8 mouse cellular contexts compared by ENCODE assay signal in the genomic region with DNA sequence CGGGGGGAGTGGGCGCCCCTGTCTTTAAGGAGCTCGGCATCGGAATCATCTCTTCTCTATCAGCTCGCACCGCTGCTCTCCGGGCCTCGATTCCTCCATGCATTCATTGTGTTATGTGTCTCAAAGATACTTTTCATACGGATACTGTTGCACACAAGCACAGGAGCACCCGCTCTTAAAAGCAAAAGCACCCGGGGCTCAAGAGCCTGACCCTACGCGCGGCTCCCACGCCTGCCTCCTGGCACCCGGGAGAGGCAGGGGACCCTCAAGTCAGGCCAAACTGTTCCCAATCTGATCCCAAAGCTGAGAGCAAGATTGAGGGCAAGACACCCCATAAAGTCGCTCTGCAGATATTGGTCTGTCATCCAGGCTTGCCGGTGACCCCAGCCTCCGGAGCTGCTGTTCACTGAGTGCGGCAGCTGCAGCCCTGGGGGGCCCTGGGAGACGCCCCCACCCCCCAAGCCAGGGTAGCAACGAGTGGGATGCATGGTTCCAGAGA. TPM values are rescaled to one million over a fixed set of nuclear protein-coding genes. Genes with fewer than 3 reads are reported as not detected.
DNase-seq lines count a peak whose midpoint lies in the region; ATAC-seq lines count a peak whose summit lies in the region.

No protein-coding gene starts in this region.

- no peaks in the 10 kb centered on the region for H3K27me3 ChIP-seq in heart, embryonic 14.5 days (ENCODE audit: control insufficient read depth, insufficient read depth, low read length)
- no peaks in the 10 kb centered on the region for H3K27me3 ChIP-seq in midbrain, embryonic 12.5 days

- peak overlapping the region; percentile 50 to 97 for H3K4me3 ChIP-seq in heart, embryonic 14.5 days (ENCODE audit: control insufficient read depth in 1 of 2, insufficient read depth in 1 of 2, low read depth in 1 of 2, low read length in 2 of 2)
- peak overlapping the region; percentile 78 for H3K4me3 ChIP-seq in midbrain, embryonic 12.5 days

- H3K4me1 ChIP-seq in heart, embryonic 14.5 days (ENCODE audit: control insufficient read depth in 2 of 2, insufficient read depth in 2 of 2, low read length in 2 of 2), result peaks cover 14 to 27% of the 10 kb centered on the region in 2 experiments
- peaks cover 34% of the 10 kb centered on the region for H3K4me1 ChIP-seq in midbrain, embryonic 12.5 days

- H3K9me3 ChIP-seq in heart, embryonic 14.5 days (ENCODE audit: control insufficient read depth, low read length), result no peaks in the 10 kb centered on the region
- no peaks in the 10 kb centered on the region for H3K9me3 ChIP-seq in midbrain, embryonic 12.5 days

- WGBS in heart, embryonic 14.5 days, result 2% methylated on average over 22 of the region's 22 CpGs
- WGBS in midbrain, embryonic 12.5 days, result 1% methylated on average over 22 of the region's 22 CpGs

- H3K36me3 ChIP-seq in heart, embryonic 14.5 days (ENCODE audit: control insufficient read depth, insufficient read depth, low read length), result no peaks in the 10 kb centered on the region
- H3K36me3 ChIP-seq in midbrain, embryonic 12.5 days, result no peaks in the 10 kb centered on the region

- H3K9ac ChIP-seq in heart, embryonic 14.5 days (ENCODE audit: low read length), result peak overlapping the region; percentile 96
- peak overlapping the region; percentile 62 for H3K9ac ChIP-seq in midbrain, embryonic 12.5 days (replicated peaks)

- ATAC-seq in heart, embryonic 14.5 days (ENCODE audit: insufficient number of reproducible peaks, insufficient read depth, low FRiP score, low read depth), result no peak
- peak; percentile 7; the same call in 1 of the 2 replicates for ATAC-seq in midbrain, embryonic 12.5 days (ENCODE audit: low FRiP score, low read depth)

- peak overlapping the region; percentile 73 to 87 for H3K27ac ChIP-seq in heart, embryonic 14.5 days (replicated peaks in 1 of 2; ENCODE audit: control insufficient read depth in 1 of 2, insufficient read depth in 1 of 2, low read depth in 2 of 2, low read length in 2 of 2)
- peak overlapping the region; percentile 85 for H3K27ac ChIP-seq in midbrain, embryonic 12.5 days (replicated peaks)

- DNase-seq in layer of hippocampus, adult 11-12 months (ENCODE audit: low spot score), result peak; percentile 15
- DNase-seq in layer of hippocampus, adult 9-10 months (ENCODE audit: low spot score), result no peak
- DNase-seq in cerebellum, adult 18-20 months, result peak; percentile 26 to 52
- peak; percentile 15 for DNase-seq in kidney, postnatal 14 days
- DNase-seq in thymus, postnatal 36 days, result peak; percentile 11 to 35
- DNase-seq in gastrocnemius, adult 8-10 months (ENCODE audit: low spot score in 2 of 2), result no peak

- peak overlapping the region; percentile 98 for H3K4me2 ChIP-seq in heart, embryonic 14.5 days (ENCODE audit: low read length)
- H3K4me2 ChIP-seq in midbrain, embryonic 12.5 days (replicated peaks), result peak overlapping the region; percentile 87

RNA-seq across cellular contexts. Expression of gene Stx16, which starts 1.0 kb away (rescaled TPM):
- polyA plus RNA-seq in heart, embryonic 14.5 days (2014; fragmentation: Nextera tagmentation; extraction: Ambion mirVana), result 6.9 and 7.9 TPM in 2 replicates
- 12.3 and 13.8 TPM in 2 replicates for polyA plus RNA-seq in midbrain, embryonic 12.5 days (2016; fragmentation: Nextera tagmentation; extraction: Ambion mirVana)
- 10 to 100 TPM; 14.0 to 19.3 (median 15.1) TPM for total RNA-seq in gastrocnemius, adult 8-10 months (2022)

RNA-seq across cellular contexts. Expression of gene Npepl1, which starts 35.0 kb away (rescaled TPM):
- polyA plus RNA-seq in heart, embryonic 14.5 days (2014; fragmentation: Nextera tagmentation; extraction: Ambion mirVana), result 44.3 and 44.5 TPM in 2 replicates
- 33.5 and 34.5 TPM in 2 replicates for polyA plus RNA-seq in midbrain, embryonic 12.5 days (2016; fragmentation: Nextera tagmentation; extraction: Ambion mirVana)
- total RNA-seq in gastrocnemius, adult 8-10 months (2022), result 100 to 1,000 TPM in 2 of 4 experiments, 10 to 100 TPM in 2; 95.2 to 109 (median 99.1) TPM

Comparison
In these comparisons a context has a peak if more than half of its experiments do, and no peak if none do; other contexts are left out.
1. DNase-seq: peak in layer of hippocampus, adult 11-12 months (single experiment), cerebellum, adult 18-20 months (2 of 2), kidney, postnatal 14 days (single experiment) and thymus, postnatal 36 days (2 of 2); none in layer of hippocampus, adult 9-10 months (single experiment) and gastrocnemius, adult 8-10 months (0 of 2).